Mouse (Mus musculus): ENCODE measurements at regions not wholly inside any gene's neighbourhood (a gene's known extent, or its start where the extent isn't known, plus 50 kb on each side); places are given as distances from the start of the nearest gene placed in this dataset.

GRCm38 (mm10) chr4:70952671-70953070 is 417.9 kb upstream of the Megf9 start:
- no peak for DNase-seq (ENCODE audit: low spot score)

- no peak for DNase-seq (ENCODE audit: low spot score)
Measured at GRCm38 (mm10) chr4:70940146-70940545, 405.4 kb upstream of the Megf9 start.

GRCm38 (mm10) chr4:70934140-70934539 is 399.3 kb upstream of the Megf9 start:
- DNase-seq (ENCODE audit: low spot score): no peak

- DNase-seq (ENCODE audit: low spot score): peak; percentile 11
Measured at GRCm38 (mm10) chr4:70921972-70922692, 387.3 kb upstream of the Megf9 start.

GRCm38 (mm10) chr4:70914566-70914965 is 379.8 kb upstream of the Megf9 start:
- DNase-seq (ENCODE audit: low spot score): peak; percentile 53

- DNase-seq (ENCODE audit: low spot score): no peak
Measured at GRCm38 (mm10) chr4:70906771-70907749, 372.3 kb upstream of the Megf9 start.
